Mouse (Mus musculus) layer of hippocampus, adult 11-12 months (tissue): ENCODE measurements around the gene Lif.

Experiments
- DNase-seq: peaks from one replicate; pipeline ENCODE4 v3.0.0; 2022; ENCODE audit warnings: low spot score

Gene Lif

GRCm38 (mm10) chr11:4256846-4257607 lies at the start of gene Lif:
Gene Lif (plus strand): TSS chr11:4257557.
- no peak for DNase-seq

GRCm38 (mm10) chr11:4207655-4208054 lies 49.7 kb upstream of the Lif start:
- no peak for DNase-seq

DNA sequence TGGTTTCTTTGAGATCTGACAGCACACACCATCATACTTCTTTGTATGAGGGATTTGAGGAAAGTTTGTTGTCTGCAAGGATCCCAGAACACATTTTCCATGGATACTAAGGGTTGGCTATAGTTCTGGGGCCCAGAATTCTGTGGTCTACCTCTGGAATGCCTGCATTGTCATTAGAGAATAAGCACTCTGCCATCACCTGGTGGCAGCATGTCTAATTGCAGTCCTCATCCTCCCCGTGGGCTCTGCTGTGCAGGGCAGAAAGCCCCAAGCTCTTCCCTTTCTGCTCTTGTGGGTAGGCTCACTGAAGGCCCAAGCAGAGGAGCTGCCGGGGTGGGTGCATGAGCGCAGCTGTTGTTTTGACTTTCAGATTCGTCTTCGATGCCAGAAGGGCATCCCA lies 47.8 kb upstream of the Lif start:
- DNase-seq = no peak

- no peak for DNase-seq
These were observed 46.6 kb upstream of the Lif start for GRCm38 (mm10) chr11:4210786-4211185.

DNA sequence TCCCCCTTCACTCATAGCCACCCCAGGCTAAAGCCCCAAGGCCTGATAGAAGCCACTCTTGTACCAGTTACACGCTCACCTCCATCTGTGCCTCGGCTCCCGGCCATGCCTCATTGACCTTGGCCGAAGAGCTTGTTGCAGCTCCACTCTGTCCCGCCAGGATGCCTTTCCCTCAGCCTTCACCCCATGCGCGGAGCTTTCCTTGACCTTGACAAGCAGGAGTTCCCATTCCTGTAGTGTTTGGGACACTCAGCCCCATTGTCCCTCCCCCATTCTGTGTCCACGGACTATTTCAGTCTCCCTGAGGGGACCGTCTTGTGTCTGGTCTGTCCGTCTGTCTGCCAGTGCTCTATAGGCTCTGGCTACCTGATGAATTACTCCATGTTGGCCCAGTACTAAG lies 44.2 kb upstream of the Lif start:
- DNase-seq = no peak

DNA sequence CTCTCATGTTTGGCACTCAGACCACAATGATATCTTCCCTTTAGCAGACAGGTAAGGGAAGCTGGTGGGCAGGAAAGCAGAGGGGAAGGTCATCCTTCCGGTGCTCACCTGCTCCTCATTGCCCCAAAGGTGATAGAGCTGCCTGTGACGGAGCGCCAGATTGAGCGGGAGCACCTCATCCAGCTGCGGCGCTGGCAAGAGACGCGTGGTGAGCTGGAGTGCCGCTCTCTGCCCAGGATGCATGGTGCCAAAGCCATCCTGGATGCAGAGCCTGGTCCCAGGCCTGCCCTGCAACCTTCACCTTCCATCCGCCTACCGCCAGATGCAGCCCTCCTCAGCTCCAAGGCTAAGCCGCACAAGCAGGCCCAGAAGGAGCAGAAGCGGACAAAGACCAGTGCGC lies 42.8 kb upstream of the Lif start:
- no peak for DNase-seq

GRCm38 (mm10) chr11:4215061-4215460 lies 42.3 kb upstream of the Lif start:
- DNase-seq = no peak

DNA sequence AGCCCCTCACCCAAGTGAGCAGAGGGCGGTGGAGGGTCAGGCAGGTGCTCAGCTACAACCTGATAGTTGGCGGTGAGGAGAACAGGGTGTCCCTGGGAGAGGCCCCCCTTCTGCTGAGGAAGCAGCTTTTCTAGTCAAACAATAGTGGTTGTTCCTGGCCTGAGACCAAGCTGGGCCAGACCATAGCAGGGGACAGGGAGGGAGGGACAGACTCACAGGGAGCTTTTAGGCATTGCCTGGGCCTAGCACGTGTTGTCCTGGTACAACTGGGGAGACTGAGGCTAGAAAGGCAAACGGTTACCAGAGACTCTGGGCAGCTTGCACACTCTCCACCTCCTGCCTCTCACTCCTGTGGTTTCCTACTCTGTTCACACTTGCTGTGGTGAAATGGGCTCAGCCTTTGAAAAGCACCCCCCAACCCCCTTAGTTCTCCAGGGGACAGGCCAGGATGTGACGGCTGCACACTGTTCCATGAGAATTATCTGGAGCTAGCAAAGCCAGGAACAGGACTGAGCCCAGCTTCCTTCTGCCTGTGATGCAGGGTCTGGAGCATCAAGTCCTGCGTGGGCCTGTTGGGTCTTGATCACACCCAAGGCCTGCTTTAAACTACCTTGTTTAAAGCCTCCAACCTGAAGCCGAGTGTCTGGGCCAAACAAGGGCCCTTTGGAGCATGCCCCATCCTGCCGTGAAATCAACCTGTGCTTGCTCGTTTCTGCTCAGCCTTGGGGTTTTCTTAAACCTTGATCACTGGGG lies 40.9 kb upstream of the Lif start:
- DNase-seq = no peak

- DNase-seq = peak; percentile 76
These were observed 39.3 kb upstream of the Lif start, which contains the start of gene Castor1 for GRCm38 (mm10) chr11:4217914-4218629. Gene Castor1 (plus strand): TSS chr11:4218225.

DNA sequence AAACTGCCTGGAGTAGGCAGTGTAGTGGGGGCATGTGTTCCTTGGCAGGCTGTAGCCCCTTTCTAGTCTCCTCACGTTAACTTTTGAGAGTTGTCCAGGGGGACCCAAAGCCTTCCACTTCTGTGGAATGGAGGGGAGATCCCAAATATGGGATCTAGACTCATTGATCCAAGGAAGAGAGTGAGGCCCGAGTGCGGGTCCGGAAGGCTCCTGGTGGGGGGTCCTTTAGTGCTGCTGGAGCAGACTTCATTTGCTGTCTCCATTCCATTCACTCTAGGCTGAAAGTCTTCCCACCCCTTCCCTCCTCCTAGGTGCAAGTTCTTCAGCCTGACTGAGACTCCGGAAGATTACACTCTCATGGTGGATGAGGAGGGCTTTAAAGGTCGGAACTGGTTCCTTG lies 38.7 kb upstream of the Lif start:
- no peak for DNase-seq

GRCm38 (mm10) chr11:4219317-4219751 lies 38.0 kb upstream of the Lif start:
- DNase-seq = peak; percentile 85

DNA sequence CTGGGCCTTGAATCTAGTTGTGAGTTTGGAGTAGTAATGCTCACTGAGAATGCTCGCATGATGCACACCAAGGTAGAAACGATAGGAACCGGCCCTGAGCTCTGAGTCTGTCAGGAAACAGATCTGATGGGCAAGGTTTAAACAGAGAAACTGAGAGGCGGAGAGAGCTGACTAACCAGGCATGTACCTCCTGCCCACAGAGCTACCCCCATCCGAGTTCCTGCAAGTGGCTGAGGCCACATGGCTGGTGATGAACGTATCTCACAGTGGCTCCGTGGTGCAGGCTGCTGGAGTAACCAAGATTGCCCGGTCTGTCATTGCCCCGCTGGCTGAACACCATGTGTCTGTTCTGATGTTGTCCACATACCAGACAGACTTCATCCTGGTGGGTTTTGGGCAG lies 37.4 kb upstream of the Lif start:
- no peak for DNase-seq

DNA sequence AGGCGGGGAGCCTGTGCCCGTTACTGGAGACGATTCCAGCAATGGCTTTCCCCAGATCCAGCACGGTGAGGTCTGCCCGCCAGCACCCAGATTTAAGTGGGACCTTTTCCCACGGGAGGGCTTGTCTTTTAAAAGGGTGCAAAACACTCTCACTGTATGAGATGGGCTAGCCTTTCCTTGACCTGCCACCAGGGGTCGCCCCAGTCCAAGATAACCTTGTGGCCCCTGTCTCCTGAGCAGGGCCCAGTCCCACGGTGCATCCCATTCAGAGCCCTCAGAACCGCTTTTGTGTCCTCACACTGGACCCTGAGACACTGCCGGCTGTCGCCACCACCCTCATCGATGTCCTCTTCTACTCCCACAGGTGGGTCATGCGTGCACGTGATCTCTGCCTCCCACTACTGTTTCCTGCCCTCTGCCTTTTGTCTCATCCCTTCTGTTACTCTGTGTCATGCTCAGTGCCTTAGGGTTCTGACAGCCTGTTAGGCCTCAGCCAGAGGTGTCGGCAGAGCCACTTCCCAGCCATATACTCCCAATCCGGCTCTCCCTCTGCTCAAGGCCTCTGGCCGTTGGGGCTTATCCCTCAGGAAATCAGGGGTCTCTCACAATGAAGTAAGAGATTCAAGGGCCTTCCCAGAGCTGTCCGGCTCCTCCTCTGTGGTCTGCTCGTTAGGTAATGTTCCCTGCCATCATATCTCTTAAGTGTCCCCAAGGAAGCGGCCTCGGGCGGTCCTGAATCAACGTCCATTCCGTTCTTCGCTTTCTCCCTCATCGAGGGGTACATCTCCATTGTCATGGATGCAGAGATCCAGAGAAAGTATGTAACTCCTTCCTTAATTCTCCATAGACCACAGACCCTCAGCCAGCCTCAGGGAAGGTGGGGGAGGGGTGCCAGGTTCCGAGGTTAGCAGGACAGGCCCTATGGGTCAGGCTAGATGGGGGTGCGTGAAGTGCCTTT lies 36.6 kb upstream of the Lif start:
- DNase-seq = peak; percentile 79

DNA sequence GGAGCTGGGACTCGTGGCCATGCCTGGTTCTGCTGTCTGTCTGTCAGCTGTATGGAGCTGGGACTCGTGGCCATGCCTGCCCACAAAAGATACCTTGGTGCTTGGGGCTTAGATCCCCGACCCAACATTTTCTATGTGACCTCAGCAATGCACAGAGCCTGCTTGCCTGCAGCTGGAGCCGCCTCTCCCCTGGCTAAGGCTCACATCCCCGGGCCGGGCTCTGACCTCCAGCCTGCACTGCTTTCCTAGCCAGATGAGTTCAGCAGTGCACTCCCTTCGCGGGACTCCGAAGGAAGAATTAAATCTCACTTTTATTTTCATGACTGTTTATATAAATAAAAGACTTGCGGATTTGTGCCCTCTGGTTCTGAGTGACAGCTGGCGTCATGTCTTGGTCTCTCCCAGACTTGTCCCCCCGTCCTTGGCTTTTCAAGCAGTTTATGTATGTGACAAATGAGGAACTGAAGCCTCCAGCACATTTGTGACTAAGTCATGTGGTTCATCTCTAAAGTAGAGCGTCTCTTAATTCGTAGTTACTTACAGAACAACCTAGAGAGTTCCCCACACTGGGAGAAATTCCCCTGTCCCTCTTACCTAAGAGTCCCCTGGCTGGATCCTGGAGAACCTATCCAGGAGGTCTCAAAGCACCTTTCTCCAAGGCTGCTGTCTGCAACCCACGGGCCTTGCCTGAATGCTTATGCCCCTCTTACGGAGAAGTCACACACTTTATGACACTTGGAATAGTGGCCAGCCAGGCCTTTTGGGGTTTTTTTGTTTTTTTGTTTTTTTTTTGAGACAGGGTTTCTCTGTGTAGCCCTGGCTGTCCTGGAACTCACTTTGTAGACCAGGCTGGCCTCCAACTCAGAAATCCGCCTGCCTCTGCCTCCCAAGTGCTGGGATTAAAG lies 35.1 kb upstream of the Lif start:
- DNase-seq = no peak

- no peak for DNase-seq
These were observed 33.8 kb upstream of the Lif start for GRCm38 (mm10) chr11:4223393-4224188.

DNA sequence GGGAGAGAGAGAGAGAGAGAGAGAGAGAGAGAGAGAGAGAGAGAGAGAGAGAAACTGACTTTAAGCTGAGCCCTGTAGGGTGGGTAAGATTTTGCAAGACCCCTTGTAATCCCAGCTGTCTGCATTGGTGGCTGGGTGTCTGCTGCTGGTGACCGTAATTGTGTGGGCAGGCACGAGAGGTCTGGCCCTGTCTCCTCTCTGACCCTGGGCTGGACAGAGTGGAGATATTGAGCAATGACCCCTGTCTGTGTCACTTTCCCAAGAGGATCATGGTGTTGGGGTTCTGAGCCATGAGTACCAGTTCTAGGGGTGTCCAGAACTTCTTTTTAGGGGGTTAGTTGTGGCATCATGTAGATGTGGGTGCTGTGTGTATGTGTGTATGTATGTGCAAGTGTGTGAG lies 33.1 kb upstream of the Lif start:
- no peak for DNase-seq

DNA sequence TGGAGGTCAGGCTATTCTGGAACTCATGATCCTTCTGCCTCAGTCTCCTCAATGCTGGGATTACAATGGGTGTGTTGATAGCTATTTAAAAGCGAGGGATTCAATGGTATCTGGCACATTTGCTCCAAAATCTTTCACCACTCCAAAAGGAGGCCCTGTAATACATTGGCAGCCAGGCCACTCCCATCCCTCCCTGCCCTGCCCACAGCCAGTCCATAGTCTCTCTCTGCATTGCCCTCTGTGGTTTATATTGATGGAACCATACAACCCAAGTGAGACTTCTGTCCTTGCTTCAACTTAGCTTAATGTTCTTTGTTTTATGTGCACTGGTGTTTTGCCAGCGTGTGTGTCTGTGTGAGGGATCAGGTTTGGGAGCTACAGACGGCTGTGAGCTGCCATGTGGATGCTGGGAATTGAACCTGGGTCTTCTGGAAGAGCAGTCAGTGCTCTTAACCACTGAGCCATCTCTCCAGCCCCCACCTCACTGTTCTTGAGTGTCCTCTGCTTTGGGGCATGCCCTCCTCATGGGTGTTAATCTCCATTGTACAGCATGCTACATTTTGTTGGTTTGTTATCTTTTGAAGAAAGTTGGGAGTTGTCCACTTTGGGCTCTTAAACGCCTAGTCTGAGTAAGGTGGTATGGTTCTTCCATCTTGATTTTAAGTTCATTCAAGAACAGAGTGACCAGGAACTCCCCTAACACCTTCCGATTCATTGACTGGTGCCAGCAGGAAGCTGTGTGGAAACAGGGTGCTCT lies 30.6 kb upstream of the Lif start:
- no peak for DNase-seq

DNA sequence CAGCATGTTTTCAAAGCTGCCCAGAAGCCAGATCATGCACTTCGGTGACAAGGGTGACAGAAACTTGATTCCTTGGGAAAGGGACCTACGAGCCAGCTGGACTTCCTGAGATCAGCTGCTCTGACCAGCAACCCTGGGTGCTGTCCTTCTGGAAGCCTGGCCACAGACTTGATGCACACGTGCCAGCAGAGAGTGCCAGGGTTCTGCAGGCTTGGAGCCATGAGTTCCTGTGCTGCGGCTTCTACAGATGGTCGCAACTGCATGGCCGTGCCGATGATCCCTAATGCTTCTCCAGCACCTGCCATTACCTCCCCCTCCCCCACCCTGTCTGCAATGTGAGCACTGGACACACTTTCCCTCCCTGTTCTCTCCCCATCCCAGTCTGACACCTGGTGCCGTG lies 28.9 kb upstream of the Lif start:
- DNase-seq = no peak

GRCm38 (mm10) chr11:4229841-4230240 lies 27.5 kb upstream of the Lif start:
- DNase-seq = no peak
